Mouse (Mus musculus) cortical plate, adult 2 months (tissue): ENCODE results near the gene Plekhg4. TPM values are rescaled to one million over a fixed set of nuclear protein-coding genes. Genes with fewer than 3 reads are reported as not detected.

Source experiments
- H3K27ac ChIP-seq: fragments of 200-500 bp; 2 replicates; pipeline ENCODE4 v1.5.1; 2012; ENCODE audit warnings: low read length, control low read depth, inconsistent platforms; ENCODE audit not compliant: insufficient read depth
- H3K4me1 ChIP-seq: fragments of 200-500 bp; 2 replicates; pipeline ENCODE4 v1.6.1; 2011; ENCODE audit warnings: low read length; ENCODE audit not compliant: control insufficient read depth, insufficient read depth
- H3K4me3 ChIP-seq: fragments of 200-500 bp; 2 replicates; pipeline ENCODE4 v1.5.1; 2011; ENCODE audit warnings: mild to moderate bottlenecking, low read length, control low read depth; ENCODE audit not compliant: insufficient read depth
- CTCF ChIP-seq: fragments of 200-500 bp; IDR thresholded peaks from 2 replicates; pipeline ENCODE4 v1.5.1; 2011; ENCODE audit warnings: mild to moderate bottlenecking, control low read depth, low read length; ENCODE audit not compliant: insufficient read depth; ENCODE audit errors: extremely low read depth
- POLR2A ChIP-seq: fragments of 200-500 bp; IDR thresholded peaks from 2 replicates; pipeline ENCODE4 v1.6.1; 2011; ENCODE audit warnings: mild to moderate bottlenecking, low read length, control low read depth; ENCODE audit not compliant: insufficient read depth; ENCODE audit errors: extremely low read depth
- polyA plus RNA-seq: library from polyadenylated mRNA; depleted of rRNA; stranded (reverse); fragments of >200 nt; gene quantifications from 2 replicates; pipeline ENCODE4 v1.2.3, GENCODE M21; 2012; rRNA removed

Gene Plekhg4
- polyA plus RNA-seq: 3.0 and 3.2 TPM in 2 replicates

- H3K4me3 ChIP-seq: no peak within 1 kb of the TSS
- no peak for TF ChIP-seq POLR2A
- TF ChIP-seq CTCF: no peak
Observed at GRCm38 (mm10) chr8:105373032-105373431, at the start of gene Plekhg4. Gene Plekhg4 (plus strand): TSS chr8:105373274.

DNA sequence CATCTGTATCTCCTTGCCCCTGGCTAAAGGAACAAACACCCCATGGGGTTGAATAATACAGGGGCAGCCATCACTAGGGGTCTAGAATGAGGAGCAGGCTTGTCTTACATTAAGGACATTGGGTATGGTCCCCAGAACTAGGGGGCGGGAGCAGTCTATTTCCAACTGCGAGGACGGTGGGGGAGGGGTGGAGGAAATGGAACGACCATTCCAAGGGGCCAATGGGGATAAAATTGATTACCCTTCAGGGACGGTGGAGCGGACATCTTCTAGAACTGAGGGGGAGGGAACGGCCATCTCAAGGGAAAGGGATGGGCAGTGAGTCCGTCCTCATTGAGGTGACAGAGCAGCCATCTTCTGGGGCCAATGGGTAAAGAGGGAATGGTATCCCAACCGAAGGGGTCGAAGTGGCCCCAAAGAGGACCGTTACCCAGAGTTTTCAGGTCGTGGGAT lies 47.4 kb upstream of the Plekhg4 start:
- TF ChIP-seq POLR2A (no peak), CTCF (no peak)
- peak overlapping the region; percentile 69 for H3K4me3 ChIP-seq
- H3K27ac ChIP-seq: no peak overlapping the region
- H3K4me1 ChIP-seq: peaks cover 7% of the 10 kb centered on the region; the same call in 1 of the 2 replicates

More at GRCm38 (mm10) chr8:105373032-105373431, at the start of gene Plekhg4:
- Histone ChIP-seq H3K4me1 (no peaks in the 10 kb centered on the region), H3K27ac (no peak within 1 kb of the TSS)

- Histone ChIP-seq H3K4me3 (peak within 1 kb of the TSS; percentile 69), H3K4me1 (peaks cover 7% of the 10 kb centered on the region; the same call in 1 of the 2 replicates), H3K27ac (no peak within 1 kb of the TSS)
- TF ChIP-seq CTCF (0 out of 2 replicates have a peak, but pooled peaks have one; percentile 18), POLR2A (peak; percentile 99)
Observed at GRCm38 (mm10) chr8:105326141-105326672, 46.9 kb upstream of the Plekhg4 start, which contains the start of the genes Lrrc29 and Tmem208. Gene Lrrc29 (minus strand): TSS chr8:105326278. Gene Tmem208 (plus strand): TSS chr8:105326354.

- H3K4me3 ChIP-seq: peak overlapping the region; percentile 69
- peaks cover 7% of the 10 kb centered on the region; the same call in 1 of the 2 replicates for H3K4me1 ChIP-seq
- H3K27ac ChIP-seq: no peak overlapping the region
- no peak for TF ChIP-seq CTCF
- no peak for TF ChIP-seq POLR2A
Observed at GRCm38 (mm10) chr8:105326968-105327367, 46.1 kb upstream of the Plekhg4 start.

DNA sequence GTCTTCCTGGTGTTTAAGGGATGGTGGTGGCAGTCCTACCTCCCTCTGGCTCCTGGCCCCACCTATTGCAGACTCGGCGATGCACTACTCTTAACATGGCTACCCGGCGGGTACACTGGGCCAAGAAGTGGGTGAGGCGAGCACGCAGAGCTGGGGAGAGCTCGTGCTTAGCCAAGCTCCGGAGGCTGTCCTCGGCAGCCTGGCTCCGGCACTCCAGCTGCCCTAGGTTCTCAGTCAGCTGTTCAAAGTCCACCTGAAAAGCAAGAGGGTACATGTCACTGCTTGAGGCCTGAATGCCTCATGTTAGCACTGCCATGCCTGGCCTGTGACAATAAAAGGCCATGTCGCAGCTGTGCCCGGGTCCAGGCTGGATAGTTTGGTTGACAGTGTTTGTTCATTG lies 42.7 kb upstream of the Plekhg4 start:
- Histone ChIP-seq H3K4me3 (no peak overlapping the region), H3K27ac (no peak overlapping the region), H3K4me1 (peaks cover 5% of the 10 kb centered on the region; the same call in 1 of the 2 replicates)
- no peak for TF ChIP-seq CTCF
- TF ChIP-seq POLR2A: no peak

GRCm38 (mm10) chr8:105331469-105331868 lies 41.6 kb upstream of the Plekhg4 start:
- TF ChIP-seq CTCF: no peak
- no peak for TF ChIP-seq POLR2A
- Histone ChIP-seq H3K4me3 (no peak overlapping the region), H3K4me1 (peaks cover 5% of the 10 kb centered on the region; the same call in 1 of the 2 replicates), H3K27ac (no peak overlapping the region)

DNA sequence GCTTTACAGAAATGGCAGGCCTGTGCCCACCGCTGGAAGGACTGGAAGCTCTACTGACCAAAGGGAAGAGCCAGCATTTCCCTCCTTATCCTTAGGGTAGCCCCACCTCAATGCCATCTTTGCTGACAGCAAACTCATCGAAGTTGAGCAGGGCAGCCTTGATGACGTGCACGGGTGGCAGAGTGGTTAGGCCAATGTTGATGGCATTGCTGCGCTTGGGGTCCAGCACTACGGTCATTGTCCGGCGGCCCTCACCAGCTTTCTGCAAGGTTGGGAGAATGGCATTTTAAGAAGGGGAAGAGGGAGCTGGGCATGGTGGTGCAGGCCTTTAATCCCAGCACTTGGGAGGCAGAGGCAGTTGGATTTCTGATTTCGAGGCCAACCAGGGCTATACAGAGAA lies 41.1 kb upstream of the Plekhg4 start:
- Histone ChIP-seq H3K27ac (no peak overlapping the region), H3K4me1 (peaks cover 4% of the 10 kb centered on the region; the same call in 1 of the 2 replicates), H3K4me3 (no peak overlapping the region)
- TF ChIP-seq CTCF (no peak), POLR2A (no peak)

GRCm38 (mm10) chr8:105332523-105332922 lies 40.6 kb upstream of the Plekhg4 start:
- Histone ChIP-seq H3K4me3 (no peak overlapping the region), H3K4me1 (peaks cover under 1% of the 10 kb centered on the region; the same call in 1 of the 2 replicates), H3K27ac (no peak overlapping the region)
- TF ChIP-seq POLR2A (no peak), CTCF (no peak)

GRCm38 (mm10) chr8:105336373-105337130 lies 36.5 kb upstream of the Plekhg4 start:
- H3K27ac ChIP-seq: no peak overlapping the region
- no peak overlapping the region for H3K4me3 ChIP-seq
- TF ChIP-seq CTCF: no peak
- TF ChIP-seq POLR2A: no peak
- H3K4me1 ChIP-seq: no peaks in the 10 kb centered on the region
